Mouse (Mus musculus) heart, postnatal 0 days (tissue): ENCODE data around the gene Tenm2. TPM values are rescaled to one million over a fixed set of nuclear protein-coding genes. Genes with fewer than 3 reads are reported as not detected.

Experiments
- ATAC-seq: fragments of 200-750 bp; cut with Nextera tagmentation; 2 replicates; pipeline ENCODE4 v1.8.0; 2017; ENCODE audit warnings: low read depth, moderate number of reproducible peaks, moderate library complexity; ENCODE audit not compliant: insufficient read depth
- DNase-seq: peaks from one replicate; pipeline ENCODE4 v3.0.0-alpha.2; 2016; ENCODE audit warnings: low spot score
- H3K27ac ChIP-seq: fragments of 300-500 bp; sonication (generic); 2 replicates; pipeline ENCODE4 v1.5.1; 2014; ENCODE audit warnings: low read depth, mild to moderate bottlenecking
- H3K27me3 ChIP-seq: fragments of 300-500 bp; sonication (generic); 2 replicates; pipeline ENCODE4 v1.6.1; 2014; ENCODE audit warnings: low read length, mixed read lengths; ENCODE audit not compliant: control insufficient read depth, insufficient read depth
- H3K36me3 ChIP-seq: fragments of 300-500 bp; sonication (generic); replicated peaks from 2 replicates; pipeline ENCODE4 v1.6.1; 2014; ENCODE audit warnings: low read length, mixed read lengths; ENCODE audit not compliant: control insufficient read depth, insufficient read depth
- H3K4me1 ChIP-seq: fragments of 300-500 bp; sonication (generic); 2 replicates; pipeline ENCODE4 v1.6.1; 2014; ENCODE audit warnings: antibody characterized with exemption; ENCODE audit not compliant: control insufficient read depth, insufficient read depth
- H3K4me2 ChIP-seq: fragments of 300-500 bp; sonication (generic); 2 replicates; pipeline ENCODE4 v1.6.1; 2014; ENCODE audit warnings: low read depth, mild to moderate bottlenecking, low read length, moderate library complexity
- H3K4me3 ChIP-seq: fragments of 300-500 bp; sonication (generic); 2 replicates; pipeline ENCODE4 v1.5.1; 2014; ENCODE audit warnings: low read depth, low read length
- H3K9ac ChIP-seq: fragments of 300-500 bp; sonication (generic); replicated peaks from 2 replicates; pipeline ENCODE4 v1.6.1; 2014; ENCODE audit warnings: low read depth, low read length, mixed read lengths
- H3K9me3 ChIP-seq: fragments of 300-500 bp; sonication (generic); replicated peaks from 2 replicates; pipeline ENCODE4 v1.6.1; 2016; ENCODE audit warnings: low read length; ENCODE audit not compliant: control insufficient read depth
- CTCF ChIP-seq: IDR thresholded peaks from 2 replicates; pipeline ENCODE4 v1.5.1; 2016; ENCODE audit warnings: antibody characterized with exemption, control low read depth, low read depth
- EP300 ChIP-seq: IDR thresholded peaks from 2 replicates; pipeline ENCODE4 v1.6.1; 2016; ENCODE audit warnings: antibody characterized with exemption, low read depth
- WGBS: fragments of 180-500 bp; shearing (Covaris S2); extraction: QIAGEN DNeasy Blood & Tissue Kit; methylation state at CpG from one replicate; pipeline ENCODE4 v1.1.7; 2014; 5-methylcytosine and 5-hydroxymethylcytosine counted together
- polyA plus RNA-seq: library from polyadenylated mRNA; unstranded; fragments of >200 nt; fragmentation: Nextera tagmentation; extraction: Ambion mirVana; gene quantifications from 2 replicates; pipeline ENCODE4 v1.2.1, GENCODE M21; 2015
- total RNA-seq: library from RNA; depleted of rRNA; stranded (reverse); fragments of >200 nt; gene quantifications from 2 replicates; pipeline ENCODE4 v1.2.3, GENCODE M21; 2014; ENCODE audit warnings: low replicate concordance

The Tenm2 gene
- total and polyA plus RNA-seq, 2 experiments from 2014 or later, result 0.14 to 0.95 TPM

DNA sequence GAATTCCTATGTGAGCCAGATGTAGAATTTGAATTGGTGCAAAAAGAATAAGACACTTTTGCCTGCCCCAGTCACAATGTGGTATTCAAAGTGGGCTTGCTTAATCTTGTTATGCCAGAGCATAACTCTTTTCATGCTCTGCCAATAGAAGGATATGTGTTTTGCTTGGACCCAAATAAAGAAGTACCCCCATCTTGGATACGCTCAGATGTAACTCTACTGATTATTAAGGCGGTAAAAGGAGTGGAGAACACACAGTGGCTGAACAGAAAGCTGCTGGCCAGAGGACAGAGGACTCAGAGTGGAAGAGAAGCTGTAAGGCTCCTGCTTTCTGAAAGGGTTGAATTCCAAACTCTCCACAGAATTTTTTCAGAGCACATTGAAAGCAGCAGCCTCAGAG, 556.4 kb downstream of the Tenm2 start:
- no peak for DNase-seq
- 92% methylated on average over 2 of the region's 2 CpGs for WGBS
- Histone ChIP-seq H3K36me3 (no peaks in the 10 kb centered on the region), H3K4me2 (no peak overlapping the region), H3K4me3 (no peak overlapping the region), H3K4me1 (no peaks in the 10 kb centered on the region), H3K27me3 (0 out of 2 replicates have a peak, but pooled peaks cover 11% of the 10 kb centered on the region), H3K9me3 (no peaks in the 10 kb centered on the region), H3K27ac (no peak overlapping the region), H3K9ac (no peak overlapping the region)
- ATAC-seq, result no peak
- no peak for TF ChIP-seq EP300
- no peak for TF ChIP-seq CTCF

DNA sequence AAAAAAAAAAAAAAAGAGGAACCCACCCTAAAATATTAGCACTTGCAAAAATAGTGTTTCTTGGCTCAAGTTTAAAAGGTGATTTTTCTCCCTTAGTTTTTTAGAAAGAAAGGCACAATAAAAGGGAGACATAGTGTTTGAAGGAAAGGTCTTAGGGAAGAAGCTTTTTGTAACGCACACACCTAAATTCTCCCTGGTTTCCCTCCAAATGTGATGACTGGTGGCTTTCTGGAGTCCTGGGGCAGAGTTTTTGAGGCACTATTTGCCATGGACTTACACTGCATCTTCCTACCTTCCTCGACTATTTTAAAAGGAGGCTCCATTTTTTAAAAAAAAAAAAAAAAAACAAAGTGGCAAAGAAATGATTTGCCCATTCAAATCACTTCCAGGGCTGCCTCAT, 557.2 kb downstream of the Tenm2 start:
- Histone ChIP-seq H3K27ac (no peak overlapping the region), H3K9ac (no peak overlapping the region), H3K27me3 (0 out of 2 replicates have a peak, but pooled peaks cover 11% of the 10 kb centered on the region), H3K4me2 (peak overlapping the region; percentile 77), H3K9me3 (no peaks in the 10 kb centered on the region), H3K4me1 (no peaks in the 10 kb centered on the region), H3K4me3 (peak overlapping the region; percentile 50), H3K36me3 (no peaks in the 10 kb centered on the region)
- no peak for TF ChIP-seq CTCF
- TF ChIP-seq EP300, result no peak
- 47% methylated on average over 2 of the region's 2 CpGs for WGBS
- DNase-seq (no peak), ATAC-seq (no peak)

DNA sequence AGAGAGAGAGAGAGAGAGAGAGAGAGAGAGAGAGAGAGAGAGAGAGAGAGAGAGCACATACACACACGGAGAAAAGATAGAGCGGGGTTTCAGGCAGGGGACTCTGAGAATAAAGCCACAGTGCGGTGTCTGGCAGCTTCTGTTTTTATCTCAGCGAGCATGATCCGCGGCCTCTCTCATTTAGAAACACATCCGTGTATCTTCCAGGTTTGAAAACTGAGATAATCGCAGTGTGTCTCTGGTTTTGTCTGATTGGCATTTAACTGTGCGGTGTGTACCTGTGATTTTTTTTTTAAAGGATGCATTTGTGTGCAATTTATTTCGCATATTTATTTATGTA, 557.7 kb downstream of the Tenm2 start:
- Histone ChIP-seq H3K9ac (no peak overlapping the region), H3K27ac (peak overlapping the region; percentile 16; the same call in 1 of the 2 replicates), H3K9me3 (no peaks in the 10 kb centered on the region), H3K36me3 (no peaks in the 10 kb centered on the region), H3K4me2 (peak overlapping the region; percentile 77), H3K4me1 (no peaks in the 10 kb centered on the region), H3K4me3 (peak overlapping the region; percentile 50), H3K27me3 (0 out of 2 replicates have a peak, but pooled peaks cover 11% of the 10 kb centered on the region)
- ATAC-seq (no peak), DNase-seq (no peak)
- 6% methylated on average over 10 of the region's 10 CpGs for WGBS
- TF ChIP-seq EP300 (no peak), CTCF (no peak)

DNA sequence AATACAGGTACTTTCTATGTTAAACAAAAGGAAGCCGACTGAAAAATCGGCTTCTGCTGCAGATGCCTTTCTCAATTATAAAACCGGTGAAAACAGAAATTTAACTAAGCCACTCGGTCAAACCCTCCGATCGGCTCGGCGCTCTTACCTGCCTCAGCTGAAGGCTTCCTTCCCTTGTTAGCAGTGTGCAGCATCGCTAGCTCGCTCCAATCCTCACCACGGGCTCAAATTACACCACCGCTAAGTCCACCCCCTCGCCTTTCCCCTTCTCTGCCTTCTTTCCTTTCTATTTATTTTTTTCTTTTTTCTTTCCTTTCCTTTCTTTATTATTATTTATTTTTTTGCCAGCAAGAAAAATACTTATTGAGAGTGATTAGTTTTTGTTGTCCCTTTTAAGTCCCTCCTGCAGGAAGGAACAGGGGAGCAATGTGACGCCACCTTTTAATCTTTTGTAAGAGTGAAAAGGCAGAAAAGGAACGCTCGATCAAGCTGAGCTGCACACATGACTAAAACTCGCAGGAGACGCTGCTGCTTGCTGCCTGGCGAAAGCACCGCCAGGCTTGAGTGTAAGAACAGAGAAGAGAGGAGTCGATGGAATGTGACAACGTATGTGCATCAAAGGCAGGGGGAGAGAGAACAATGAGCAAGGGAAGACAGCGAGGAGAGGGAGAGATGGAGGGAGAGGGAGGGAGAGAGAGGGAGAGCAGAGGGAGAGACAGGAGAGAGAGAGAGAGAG, 558.3 kb downstream of the Tenm2 start:
- H3K36me3 ChIP-seq, result no peaks in the 10 kb centered on the region
- H3K27me3 ChIP-seq, result 0 out of 2 replicates have a peak, but pooled peaks cover 11% of the 10 kb centered on the region
- H3K27ac ChIP-seq, result peak overlapping the region; percentile 16; the same call in 1 of the 2 replicates
- peak overlapping the region; percentile 50 for H3K4me3 ChIP-seq
- ATAC-seq, result peak; percentile 64
- no peaks in the 10 kb centered on the region for H3K4me1 ChIP-seq
- peak overlapping the region; percentile 77 for H3K4me2 ChIP-seq
- 0 out of 2 replicates have a peak overlapping the region, but pooled peaks have one; percentile 29 for H3K9ac ChIP-seq
- peak; percentile 45 for DNase-seq
- under 1% methylated on average over 23 of the region's 23 CpGs for WGBS
- no peaks in the 10 kb centered on the region for H3K9me3 ChIP-seq
- TF ChIP-seq EP300, result no peak
- no peak for TF ChIP-seq CTCF

DNA sequence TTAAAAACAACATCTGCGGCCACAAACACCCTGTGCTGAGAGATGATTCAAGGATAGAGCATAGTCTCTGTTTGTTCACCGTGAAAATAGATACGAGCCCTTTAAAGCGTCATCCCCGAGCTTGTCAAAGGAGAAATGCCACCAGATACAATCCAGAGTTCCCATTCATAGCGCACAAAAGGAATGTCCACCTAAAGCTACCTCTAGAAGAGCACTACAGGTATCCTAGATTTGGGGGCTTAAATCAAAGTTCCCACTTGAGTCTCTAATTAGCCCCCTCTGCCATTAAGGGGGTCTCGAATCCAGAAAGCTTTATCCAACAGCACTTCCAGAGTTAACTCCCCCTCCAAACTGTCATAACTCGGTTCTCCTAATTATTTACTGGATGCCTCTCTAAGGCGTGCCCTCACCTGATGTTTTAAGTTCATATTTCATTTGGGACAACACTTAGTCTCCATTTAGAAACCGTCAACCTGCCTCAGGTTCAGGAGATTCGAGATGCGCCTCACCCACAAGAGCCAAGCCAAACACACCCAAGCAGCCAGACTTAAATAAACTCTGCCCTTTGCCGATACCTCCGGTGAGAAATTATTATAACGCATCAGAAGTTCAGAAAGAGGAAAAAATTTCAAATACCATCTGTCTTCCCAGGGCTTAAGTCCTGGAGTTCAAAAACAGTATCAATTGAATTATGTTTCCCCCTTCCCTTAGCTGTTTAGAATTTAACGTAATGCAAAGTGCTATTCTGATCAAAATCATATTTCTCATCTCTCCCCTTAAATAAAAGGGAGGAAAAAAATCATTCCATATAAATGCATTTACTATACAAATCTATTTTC, 559.1 kb downstream of the Tenm2 start:
- no peak for TF ChIP-seq EP300
- TF ChIP-seq CTCF, result no peak
- no peak for DNase-seq
- WGBS, result 34% methylated on average over 16 of the region's 16 CpGs
- H3K4me3 ChIP-seq, result peak overlapping the region; percentile 50
- no peaks in the 10 kb centered on the region for H3K4me1 ChIP-seq
- no peak overlapping the region for H3K27ac ChIP-seq
- no peak for ATAC-seq
- H3K27me3 ChIP-seq, result 0 out of 2 replicates have a peak, but pooled peaks cover 11% of the 10 kb centered on the region
- no peaks in the 10 kb centered on the region for H3K36me3 ChIP-seq
- H3K9me3 ChIP-seq, result no peaks in the 10 kb centered on the region
- peak overlapping the region; percentile 77 for H3K4me2 ChIP-seq
- H3K9ac ChIP-seq, result no peak overlapping the region
